Mouse (Mus musculus) adrenal gland, postnatal 36 days (tissue): ENCODE results near the gene Wdr6. TPM values are rescaled to one million over a fixed set of nuclear protein-coding genes. Genes with fewer than 3 reads are reported as not detected.
"Not testable (repeated sequence)": the region's sequence is repeated elsewhere in the genome, so short reads cannot be mapped to it uniquely, and the experiment has no call there.

Source experiments
- DNase-seq, 2 experiments: peaks; one replicate each; pipeline ENCODE4 v3.0.0; 2021; ENCODE audit warnings: mixed read lengths in 1 of 2
- long read RNA-seq, 2 experiments: library from polyadenylated mRNA; stranded (forward); transcript quantifications; one replicate each; pipeline ENCODE4 v2.0.0; 2021; ENCODE audit warnings: borderline sequencing depth in 2 of 2
- total RNA-seq, 2 experiments: library from RNA; stranded (reverse); gene quantifications; 2 replicates each; pipeline ENCODE4 v1.2.3; 2021

Wdr6 gene
- total RNA-seq, result 100 to 1,000 TPM; 119 to 121 TPM
- long read RNA-seq, experiment 1, full-length matches to known transcripts, result 87 of 128 reads
- long read RNA-seq, experiment 1, partial matches to known transcripts, result 39 of 128 reads
- long read RNA-seq, experiment 1, other reads (novel, unspliced or antisense), result 2 of 128 reads
- long read RNA-seq, experiment 2, full-length matches to known transcripts, result 37 of 57 reads
- long read RNA-seq, experiment 2, partial matches to known transcripts, result 12 of 57 reads
- long read RNA-seq, experiment 2, other reads (novel, unspliced or antisense), result 8 of 57 reads

DNA sequence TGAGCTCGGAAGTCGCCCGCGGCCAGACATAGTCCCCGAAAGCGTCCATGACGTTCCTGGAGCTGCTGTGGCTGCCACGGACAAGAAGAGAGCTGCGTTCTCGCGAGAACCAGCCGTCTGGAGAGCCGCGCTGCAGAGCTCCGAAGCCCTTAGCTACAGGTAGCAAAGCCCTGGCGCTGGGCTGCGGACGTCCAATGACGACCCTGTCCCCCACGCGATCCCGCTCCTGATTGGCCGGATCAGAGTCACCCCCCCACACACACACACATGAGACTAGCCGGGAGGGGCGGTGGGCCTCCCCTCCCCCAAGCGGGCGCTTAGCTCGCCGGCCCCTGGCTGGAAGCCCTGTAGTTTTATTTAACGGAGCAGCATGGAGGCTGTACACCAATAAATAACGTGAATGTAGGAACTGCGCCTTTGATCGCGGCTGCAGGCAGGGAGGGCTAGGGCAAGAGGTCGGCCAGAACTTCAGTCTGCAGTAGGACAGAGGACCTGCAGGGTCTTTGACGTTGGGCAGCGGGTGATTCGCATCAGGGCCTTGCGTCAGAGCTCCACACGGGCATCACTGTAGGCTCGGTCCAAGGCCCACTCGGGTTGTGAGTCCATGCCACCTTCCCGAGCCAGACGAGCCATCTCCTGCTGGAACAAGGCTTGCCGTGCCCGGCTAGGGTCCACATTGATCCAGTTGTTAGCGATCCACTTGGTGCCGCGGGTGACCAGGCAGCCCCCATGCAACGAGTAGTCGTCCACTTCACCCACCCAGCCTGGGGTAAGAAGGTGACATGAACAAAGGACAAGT, at the start of gene Wdr6:
TSS of gene Wdr6 (minus strand) at position 195 of the 799 bp plus-strand sequence.
- DNase-seq, result peak; percentile 94 to 96

DNA sequence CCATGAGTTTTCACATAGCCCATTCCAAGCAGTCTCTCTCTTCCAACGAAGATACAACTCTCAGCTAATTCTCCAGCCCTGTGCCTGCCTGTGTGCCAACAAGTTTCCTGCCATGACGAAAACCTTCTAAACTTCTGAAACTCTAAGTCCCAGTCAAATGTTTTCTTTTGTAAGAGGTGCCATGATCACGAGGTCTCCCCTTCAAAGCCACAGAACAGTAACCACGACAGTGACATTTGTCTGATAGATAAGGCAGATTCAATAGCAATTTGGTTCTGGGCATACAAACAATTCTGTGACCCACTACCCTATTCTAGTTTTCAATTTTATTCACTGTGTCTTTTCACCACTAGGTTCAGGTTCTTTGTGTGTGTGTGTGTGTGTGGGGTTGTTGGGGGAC, 49.6 kb upstream of the Wdr6 start:
- DNase-seq, result no peak

DNA sequence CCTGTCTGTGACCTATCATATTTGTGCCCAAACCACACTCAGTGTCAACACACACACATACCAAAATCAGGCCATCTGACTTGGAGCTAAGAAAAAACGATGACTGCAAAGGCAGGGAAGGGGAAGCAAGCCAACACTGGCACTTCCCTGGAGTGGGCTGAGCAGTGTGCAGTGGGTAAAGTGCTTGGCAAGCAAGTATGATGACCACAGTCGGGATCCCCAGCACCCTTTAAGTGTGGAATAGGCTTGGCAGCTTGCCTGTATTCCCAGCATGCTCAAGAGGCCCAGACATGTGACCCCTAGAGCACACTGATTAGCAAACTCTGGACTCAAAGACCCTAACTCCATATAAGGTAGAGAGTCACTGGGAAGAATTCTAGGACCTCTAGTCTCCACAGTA, 48.0 kb upstream of the Wdr6 start:
- peak in 1 of 2 experiments; percentile 10 for DNase-seq

DNA sequence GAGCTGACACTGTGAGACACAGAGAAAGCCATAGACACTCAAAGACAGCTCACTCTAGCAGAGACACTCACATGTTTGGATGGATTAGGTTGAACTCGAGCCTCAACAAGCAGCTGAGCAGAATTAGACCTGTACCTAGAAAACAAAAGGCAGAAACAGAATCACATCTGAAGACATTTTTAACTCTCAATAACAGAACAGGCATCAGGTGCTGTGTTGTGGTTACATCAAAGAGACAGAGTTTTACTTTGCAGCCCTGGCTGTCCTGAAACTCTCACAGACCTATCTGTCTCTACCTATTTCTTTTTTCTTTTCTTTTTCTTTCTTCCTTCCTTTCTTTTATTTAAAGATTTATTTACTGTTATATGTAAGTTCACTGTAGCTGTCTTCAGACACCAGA, 38.8 kb upstream of the Wdr6 start:
- no peak for DNase-seq

DNA sequence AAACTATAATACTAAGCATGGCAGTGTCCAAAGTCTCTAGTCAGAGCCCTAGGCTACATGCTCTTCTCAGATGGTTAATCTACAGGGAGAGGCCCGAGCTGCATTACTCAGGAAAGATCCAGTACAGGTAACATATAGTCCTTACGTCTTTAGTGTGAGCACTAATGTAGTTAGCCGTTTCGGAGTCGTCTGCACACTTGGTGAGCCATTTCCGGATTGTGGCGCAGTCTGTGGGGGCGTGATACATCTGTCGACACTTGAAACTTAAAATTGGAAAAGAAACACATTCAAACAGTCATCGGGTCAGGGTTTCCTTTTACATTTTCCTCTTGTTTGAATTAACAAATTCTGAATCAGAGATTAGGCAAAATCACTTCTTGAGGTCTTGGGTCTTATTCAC, 32.9 kb upstream of the Wdr6 start:
- DNase-seq, result no peak

DNA sequence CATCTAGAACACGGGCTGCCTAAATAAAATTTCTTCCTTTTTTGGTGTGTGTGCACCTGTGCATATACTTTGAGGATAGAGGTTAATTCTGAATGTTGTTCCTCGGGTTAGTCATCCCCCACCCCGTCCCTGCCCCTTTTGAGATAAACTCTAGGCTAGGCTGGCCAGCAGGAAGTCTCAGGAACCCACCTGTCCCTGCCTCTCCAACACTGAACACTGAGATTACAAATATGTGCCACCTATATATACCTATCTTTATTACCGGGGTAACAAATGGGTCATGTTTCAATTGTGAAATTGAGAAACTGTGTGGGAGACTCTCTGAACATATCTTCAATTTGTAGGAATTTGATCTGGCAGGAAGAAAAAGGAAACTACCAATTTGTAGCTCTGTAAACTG, 30.4 kb upstream of the Wdr6 start:
- DNase-seq, result no peak

DNA sequence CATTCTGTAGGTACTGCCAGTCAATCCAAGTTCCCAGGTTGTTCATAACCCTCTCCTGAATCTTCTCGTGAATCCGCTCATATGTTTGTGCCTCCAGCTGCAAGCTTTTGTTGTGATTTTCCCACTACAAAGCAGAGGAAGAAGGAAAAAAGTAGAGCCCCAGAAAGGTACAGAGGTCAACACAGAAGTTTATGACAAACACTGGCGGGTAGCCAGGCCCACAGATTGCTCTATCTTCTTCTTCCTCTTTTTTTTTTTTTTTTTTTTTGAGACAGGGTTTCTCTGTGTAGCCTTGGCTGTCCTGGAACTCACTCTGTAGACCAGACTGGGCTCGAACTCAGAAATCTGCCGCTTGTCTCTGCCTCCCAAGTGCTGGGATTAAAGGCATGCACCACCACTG, 29.4 kb upstream of the Wdr6 start:
- DNase-seq, result not testable (repeated sequence)

DNA sequence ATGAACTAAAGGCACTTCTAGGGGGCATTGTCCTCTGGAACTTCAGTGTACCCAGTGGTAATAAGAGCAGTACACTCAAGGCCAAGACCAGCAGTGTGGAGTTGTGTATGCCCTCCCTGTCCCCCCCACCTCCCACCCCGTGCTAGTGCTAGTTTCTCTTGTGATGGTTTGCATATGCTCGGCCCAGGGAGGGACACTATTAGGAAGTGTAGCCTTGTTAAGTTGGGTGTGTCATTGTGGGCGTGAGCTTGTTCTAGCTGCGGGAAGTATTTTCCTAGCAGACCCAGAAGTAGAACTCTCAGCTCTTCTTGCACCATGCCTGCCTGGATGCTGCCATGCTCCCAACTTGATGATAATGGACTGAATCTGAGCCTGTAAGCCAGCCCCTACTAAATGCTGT, 23.4 kb upstream of the Wdr6 start:
- DNase-seq, result no peak

DNA sequence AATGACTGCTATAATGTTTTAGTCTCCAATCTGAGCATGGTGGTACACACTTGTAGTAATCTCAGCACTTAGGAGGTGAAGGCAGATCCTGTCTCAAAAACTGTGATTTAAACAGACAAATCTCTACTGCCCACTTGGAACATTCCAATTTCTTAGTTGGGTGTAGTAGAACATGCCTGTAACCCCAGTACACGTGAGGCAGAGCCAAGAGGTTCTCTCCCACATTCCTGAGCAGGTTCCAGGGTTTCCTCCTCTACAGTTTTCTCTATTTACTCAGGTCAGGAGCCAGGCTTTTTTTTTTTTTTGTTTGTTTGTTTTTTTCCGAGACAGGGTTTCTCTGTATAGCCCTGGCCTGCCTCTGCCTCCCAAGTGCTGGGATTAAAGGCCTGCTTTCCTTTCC, 21.5 kb upstream of the Wdr6 start:
- no peak for DNase-seq

DNA sequence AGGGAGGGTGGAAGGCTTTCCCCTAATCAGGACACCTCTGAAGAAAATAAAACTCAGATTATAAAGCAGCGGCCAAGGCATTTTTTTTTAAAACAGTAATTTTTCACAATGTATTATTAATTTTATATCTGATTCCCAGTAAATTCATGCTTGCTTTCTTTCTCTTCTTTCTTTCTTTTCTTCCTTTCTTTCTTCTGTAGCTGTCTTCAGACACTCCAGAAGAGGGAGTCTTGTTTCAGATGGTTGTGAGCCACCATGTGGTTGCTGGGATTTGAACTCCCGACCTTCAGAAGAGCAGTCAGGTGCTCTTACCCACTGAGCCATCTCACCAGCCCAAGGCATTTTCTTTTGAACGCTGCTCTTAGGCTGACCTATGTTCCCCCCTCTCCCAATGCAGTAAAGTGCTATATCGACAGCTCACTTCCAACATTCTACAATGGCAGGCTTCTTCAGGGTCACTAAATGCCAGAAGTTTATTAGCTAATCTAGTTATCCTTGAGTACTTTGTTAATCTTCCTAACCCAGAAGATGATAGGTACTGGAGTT, 20.6 kb upstream of the Wdr6 start:
- no peak for DNase-seq

DNA sequence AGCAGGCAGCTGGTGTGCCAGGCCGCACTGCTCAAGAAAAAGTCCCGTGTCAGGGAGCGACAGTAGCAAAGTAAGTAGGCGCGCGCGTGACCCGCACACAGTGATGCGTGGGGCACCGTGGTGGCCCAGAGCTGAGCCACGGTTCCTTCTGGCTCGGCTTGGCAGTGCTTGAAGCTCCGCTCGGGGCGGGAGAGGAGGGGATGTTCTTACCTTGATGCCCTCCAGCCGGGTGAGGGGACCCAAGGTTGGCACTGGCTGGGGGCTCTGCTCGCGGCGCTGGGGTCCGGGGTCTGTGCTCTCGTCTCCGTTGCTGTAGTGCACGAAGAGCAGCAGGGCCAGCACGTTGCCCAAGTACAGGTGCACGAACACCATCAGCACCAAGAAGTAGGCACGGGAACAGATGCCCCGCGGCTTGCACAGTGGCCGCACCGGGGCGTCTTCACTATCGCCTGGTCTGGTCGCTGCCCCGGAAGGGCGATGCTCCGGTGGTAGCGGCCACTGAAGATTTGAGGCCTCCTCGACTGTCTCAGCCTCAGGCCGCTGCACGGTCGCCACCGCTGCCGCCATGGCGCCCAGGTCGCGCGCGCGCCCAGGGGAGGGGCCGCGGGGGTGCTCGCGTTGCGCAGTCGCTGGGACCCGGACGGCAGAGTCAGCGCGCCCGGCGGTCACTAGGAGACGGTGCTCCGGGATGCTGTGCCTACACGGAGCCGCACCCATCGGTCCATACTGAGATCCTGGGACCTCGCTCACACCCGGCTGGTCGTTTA, 18.6 kb upstream of the Wdr6 start, which contains the start of gene P4htm:
TSS of gene P4htm (minus strand) at position 670 of the 767 bp plus-strand sequence.
- DNase-seq, result peak; percentile 79 to 86

DNA sequence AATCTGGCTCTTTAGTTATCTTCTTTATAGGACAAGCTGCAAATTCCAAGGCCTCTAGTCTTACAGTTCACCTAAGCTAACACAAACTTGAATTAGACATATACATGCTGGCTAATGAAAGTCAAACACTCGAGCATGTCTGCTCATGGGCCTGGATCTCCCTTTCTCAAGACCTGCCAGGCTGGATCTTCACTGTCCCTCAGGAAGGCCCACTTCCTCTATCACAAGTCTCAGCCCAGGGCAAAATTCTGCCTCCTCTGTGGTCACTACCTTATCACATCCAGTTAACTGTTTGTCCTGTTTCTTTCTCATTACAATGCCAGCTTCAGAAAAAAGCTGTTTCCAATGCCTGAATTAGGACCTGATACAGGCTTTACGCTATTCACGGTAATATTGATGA, 15.8 kb upstream of the Wdr6 start:
- DNase-seq, result no peak

DNA sequence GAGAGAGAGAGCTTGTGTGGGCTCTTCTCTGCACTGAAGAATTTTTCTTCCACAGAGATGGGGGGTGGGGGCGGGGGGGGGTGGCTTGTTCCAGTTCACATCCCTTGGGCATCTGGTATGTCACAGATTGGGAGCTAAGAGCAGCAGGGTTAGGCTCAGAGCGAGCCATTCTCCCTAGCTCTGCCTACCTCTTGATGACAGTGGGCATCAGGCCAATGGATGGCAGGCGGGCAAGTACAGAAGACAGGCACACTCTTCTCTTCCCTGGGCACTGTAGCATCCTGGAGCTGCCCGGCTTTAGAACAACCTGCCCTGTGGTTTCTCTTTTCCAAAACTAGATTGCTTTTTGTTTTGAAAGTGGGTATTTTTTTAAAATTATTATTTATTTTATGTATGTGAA, 12.9 kb upstream of the Wdr6 start:
- DNase-seq, result no peak

DNA sequence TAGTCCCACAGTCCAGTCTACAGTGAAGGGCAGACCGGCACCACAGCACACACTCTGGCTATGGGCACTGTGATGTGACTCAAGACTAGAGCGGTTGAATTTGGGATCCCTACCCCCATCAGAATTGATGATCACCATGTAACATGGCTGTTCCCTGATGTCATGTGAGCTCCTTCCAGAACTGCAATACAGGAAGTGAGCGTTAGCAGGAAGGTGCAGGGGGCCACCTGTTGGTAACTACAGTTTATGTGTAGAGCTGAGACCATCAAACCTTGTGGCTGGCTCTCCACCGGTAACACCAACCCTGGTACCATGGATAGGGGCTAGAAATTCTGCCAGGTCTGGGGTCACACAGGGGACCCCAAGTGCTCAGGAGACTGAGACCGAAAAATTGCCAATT, 10.7 kb upstream of the Wdr6 start:
- DNase-seq, result no peak

DNA sequence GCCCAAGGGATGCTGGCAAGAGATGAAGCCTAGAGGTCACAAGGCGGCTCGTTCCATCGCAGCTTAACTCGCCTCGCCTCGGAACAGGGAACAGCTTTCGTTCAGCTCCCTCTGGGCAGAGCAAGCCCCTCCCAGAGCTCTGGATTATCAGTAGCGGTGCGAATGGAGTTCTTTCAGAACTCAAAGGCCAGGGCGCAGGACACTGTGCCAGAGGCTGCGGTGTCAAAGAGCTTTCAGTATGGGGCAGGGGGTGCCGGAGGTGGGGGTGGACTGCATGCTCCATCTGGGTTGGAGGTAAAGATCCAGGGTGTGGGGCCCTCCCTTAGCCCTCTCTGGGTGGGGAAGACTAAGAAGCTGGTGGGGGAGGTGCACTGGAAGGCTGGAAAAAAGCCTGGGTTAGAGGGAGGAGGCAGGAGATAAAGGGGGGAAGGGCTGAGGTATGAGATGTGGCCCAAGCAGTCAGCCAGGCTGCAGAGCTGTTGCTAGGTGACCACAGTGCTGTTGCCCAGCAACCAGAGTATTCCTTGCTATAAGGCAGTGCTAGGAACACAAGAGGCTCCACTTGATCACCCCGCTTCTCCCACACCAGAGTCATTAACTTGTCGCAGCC, 9.1 kb upstream of the Wdr6 start:
- peak; percentile 74 to 77 for DNase-seq

DNA sequence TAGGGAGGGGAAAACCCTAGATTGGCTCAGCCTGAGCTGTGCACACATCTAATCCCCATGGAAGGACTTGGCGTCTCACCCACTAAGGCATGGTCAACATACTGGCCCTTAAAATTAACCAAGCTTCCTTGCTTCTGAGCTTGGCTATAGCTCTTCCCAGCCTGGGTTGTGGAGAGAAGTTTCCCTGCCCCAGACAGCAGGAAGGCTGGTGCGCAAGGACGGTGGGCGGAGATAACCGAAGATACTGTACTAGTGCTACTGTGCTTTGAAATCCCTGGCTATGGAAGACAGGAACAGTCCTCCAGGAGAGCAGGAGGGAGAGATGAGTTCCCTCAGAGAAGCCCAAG, 778 bp upstream of the Wdr6 start:
- DNase-seq, result peak; percentile 62 to 69

DNA sequence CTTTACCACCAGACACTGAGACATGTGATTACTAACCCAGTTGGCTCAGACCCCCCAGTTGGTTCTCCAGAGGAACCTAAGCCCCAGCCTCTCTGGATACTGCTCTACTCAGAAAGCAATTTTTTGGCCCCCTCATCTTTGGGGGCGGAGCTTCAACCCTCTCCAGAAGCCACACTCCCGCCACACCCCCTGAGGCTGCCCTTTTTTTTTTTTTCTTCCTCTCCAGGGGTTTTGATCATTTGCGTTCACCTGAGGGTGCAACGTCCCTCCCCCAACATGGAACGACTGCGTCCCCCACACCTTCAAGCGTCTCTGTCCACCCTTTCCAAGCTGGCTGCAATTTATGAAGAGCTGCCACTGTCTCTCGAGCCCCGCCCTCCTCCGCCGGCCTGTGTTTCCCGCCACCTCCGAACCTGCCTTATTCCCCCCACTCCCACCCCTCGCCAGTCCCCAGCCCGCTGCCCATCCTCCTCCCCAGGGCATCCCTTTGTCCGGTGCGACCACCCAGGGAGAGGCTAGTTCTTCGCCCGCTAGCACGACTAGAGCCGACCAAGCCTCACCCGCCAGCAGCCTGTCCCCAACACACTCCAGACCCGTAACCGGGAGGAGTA, 500 bp downstream of the Wdr6 start:
- peak; percentile 59 to 79 for DNase-seq

DNA sequence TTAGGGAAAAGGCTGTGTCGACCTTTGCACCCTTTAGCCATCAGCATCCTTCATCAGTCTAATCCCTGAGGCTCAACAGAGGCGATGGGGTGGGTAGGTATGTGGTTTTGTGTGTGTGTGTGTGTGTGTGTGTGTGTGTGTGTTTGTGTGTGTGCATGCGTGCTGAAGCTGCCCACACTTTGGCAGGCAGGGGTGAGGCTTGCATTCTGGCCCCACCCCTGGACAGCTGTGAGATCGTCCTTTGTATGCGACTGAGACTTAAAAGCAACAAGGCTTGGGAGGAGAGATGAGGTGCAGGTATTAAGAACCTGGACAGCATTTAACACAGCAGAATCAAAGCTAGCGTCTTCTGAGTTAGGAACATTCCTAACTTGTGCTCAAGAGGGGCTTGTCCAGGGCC, 1.5 kb downstream of the Wdr6 start:
- no peak for DNase-seq

DNA sequence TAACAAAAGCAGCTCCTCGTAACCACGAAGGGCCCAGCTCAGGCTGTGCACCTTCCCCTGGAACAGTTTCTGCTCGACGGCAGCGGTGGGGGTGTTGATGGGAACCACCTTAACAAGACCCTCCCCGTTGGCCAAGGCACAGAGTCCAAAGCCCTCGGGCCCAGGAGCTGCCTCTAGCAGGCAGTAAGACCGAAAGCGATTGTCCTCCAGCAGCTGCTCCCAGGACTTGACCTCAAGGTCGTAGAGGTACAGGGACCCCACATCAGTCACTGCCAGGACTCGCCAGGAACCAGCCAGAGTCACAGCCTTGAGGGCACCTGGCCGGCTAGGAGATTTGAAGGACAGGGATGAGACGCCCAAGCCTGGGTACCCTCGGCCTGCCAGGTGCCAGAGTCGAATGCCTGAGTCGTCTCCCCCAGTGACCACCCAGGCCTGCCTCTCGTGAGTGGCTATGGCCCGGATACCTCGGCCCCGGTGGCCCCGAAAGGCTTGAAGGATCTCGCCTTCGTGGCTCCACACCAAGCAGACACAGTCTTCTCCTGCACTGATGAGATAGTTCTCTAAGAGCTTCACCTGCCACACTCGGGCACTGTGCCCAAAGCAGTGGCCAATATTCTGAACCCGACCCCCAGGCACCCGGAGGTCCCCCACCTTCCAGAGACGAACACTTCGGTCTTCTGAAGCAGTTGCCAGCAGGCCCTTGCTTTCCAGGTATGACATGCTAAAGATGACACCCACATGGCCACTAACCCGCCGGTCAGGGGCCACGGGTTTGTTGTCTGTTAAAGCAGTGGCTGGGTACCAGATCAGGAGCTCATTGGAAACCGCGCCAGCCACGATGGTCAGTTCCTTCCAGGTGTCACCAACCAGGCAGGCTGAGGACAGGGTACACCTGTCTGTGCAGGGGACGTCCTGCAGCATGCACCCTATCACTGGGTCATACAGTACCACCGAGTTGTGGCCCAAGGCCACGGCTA, 2.9 kb downstream of the Wdr6 start:
- no peak for DNase-seq

DNA sequence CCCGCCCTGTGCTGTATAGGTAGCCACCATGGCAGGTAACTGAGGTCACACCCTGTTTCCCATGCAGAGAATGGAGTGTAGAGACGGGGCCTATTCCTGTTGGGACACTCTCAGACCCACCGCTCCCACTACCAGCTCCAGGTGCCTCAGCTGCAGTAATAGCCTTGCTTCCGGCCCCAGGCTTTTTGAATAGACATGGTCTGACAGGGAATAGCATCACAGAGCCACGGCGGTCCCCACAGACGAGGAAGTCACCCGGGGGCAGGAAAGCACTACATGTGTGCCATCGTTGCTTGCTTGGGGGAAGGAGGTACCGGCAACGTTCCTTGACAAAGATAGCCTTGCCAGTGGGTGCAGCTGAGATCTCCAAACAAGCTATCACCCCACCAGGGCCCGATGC, 3.6 kb downstream of the Wdr6 start:
- no peak for DNase-seq
